In genomic region chr4:46600473-46601257, GRCm38 (mm10) we compare ENCODE assay signal across 8 mouse cellular contexts. TPM values are rescaled to one million over a fixed set of nuclear protein-coding genes. Genes with fewer than 3 reads are reported as not detected.
DNase-seq lines count a peak whose midpoint lies in the region; ATAC-seq lines count a peak whose summit lies in the region.

No protein-coding gene starts in this region.

- intact Hi-C loops in heart, postnatal 36 days (cut with DNase I) = no loop called here

- H3K9me3 ChIP-seq in hindbrain, embryonic 16.5 days (ENCODE audit: control insufficient read depth, low read length) = no peaks in the 10 kb centered on the region
- no peaks in the 10 kb centered on the region for H3K9me3 ChIP-seq in midbrain, embryonic 13.5 days

- peak overlapping the region; percentile 87 for H3K9ac ChIP-seq in hindbrain, embryonic 16.5 days (ENCODE audit: low read depth, low read length)
- peak overlapping the region; percentile 77 for H3K9ac ChIP-seq in midbrain, embryonic 13.5 days (replicated peaks)

- H3K27me3 ChIP-seq in hindbrain, embryonic 16.5 days (replicated peaks; ENCODE audit: control insufficient read depth, insufficient read depth, low read length) = peaks cover 7% of the 10 kb centered on the region
- H3K27me3 ChIP-seq in midbrain, embryonic 13.5 days = peaks cover 40% of the 10 kb centered on the region

- no peak; the same call in 1 of the 2 replicates for ATAC-seq in hindbrain, embryonic 16.5 days
- ATAC-seq in midbrain, embryonic 13.5 days = peak; percentile 35; the same call in 1 of the 2 replicates

- peak overlapping the region; percentile 12; the same call in 1 of the 2 replicates for H3K27ac ChIP-seq in hindbrain, embryonic 16.5 days (ENCODE audit: low read depth, low read length)
- no peak overlapping the region for H3K27ac ChIP-seq in midbrain, embryonic 13.5 days

- peak; percentile 80 for DNase-seq in heart, adult 11 months
- DNase-seq in heart, postnatal 36 days = no peak
- DNase-seq in right cerebral cortex, postnatal 4 days = peak; percentile 5
- no peak for DNase-seq in right cerebral cortex, postnatal 36 days (ENCODE audit: low spot score in 2 of 2)
- DNase-seq in layer of hippocampus, adult 11-12 months (ENCODE audit: low spot score) = no peak
- DNase-seq in right cerebral cortex, adult 18-20 months = no peak

- H3K4me3 ChIP-seq in hindbrain, embryonic 16.5 days (ENCODE audit: low read length) = peak overlapping the region; percentile 75
- H3K4me3 ChIP-seq in midbrain, embryonic 13.5 days (replicated peaks) = peak overlapping the region; percentile 60

- H3K36me3 ChIP-seq in hindbrain, embryonic 16.5 days (ENCODE audit: control insufficient read depth, insufficient read depth, low read length) = no peaks in the 10 kb centered on the region
- no peaks in the 10 kb centered on the region for H3K36me3 ChIP-seq in midbrain, embryonic 13.5 days

- WGBS in hindbrain, embryonic 16.5 days = 41% methylated on average over 20 of the region's 20 CpGs
- WGBS in midbrain, embryonic 13.5 days = 41% methylated on average over 20 of the region's 20 CpGs

- H3K4me2 ChIP-seq in hindbrain, embryonic 16.5 days (ENCODE audit: low read length) = peak overlapping the region; percentile 93
- H3K4me2 ChIP-seq in midbrain, embryonic 13.5 days (replicated peaks) = peak overlapping the region; percentile 95

- peaks cover 3% of the 10 kb centered on the region for H3K4me1 ChIP-seq in hindbrain, embryonic 16.5 days (ENCODE audit: control insufficient read depth, insufficient read depth, low read depth, low read length)
- H3K4me1 ChIP-seq in midbrain, embryonic 13.5 days (replicated peaks) = peaks cover 14% of the 10 kb centered on the region

RNA-seq across cellular contexts. Expression of gene Coro2a, which starts 1.3 kb away (rescaled TPM):
- total RNA-seq in heart, postnatal 36 days (2021) = under 1 TPM; 0.28 to 0.46 TPM
- 7.9 and 10.2 TPM in 2 replicates for polyA plus RNA-seq in hindbrain, embryonic 16.5 days (2015; fragmentation: Nextera tagmentation; extraction: Ambion mirVana)
- polyA plus RNA-seq in midbrain, embryonic 13.5 days (2015; fragmentation: Nextera tagmentation; extraction: Ambion mirVana) = 2.5 and 3.9 TPM in 2 replicates

RNA-seq across cellular contexts. Expression of gene Tbc1d2, which starts 49.3 kb away (rescaled TPM):
- 1 to 10 TPM; 1.6 to 1.9 TPM for total RNA-seq in heart, postnatal 36 days (2021)
- 1.1 and 1.3 TPM in 2 replicates for polyA plus RNA-seq in hindbrain, embryonic 16.5 days (2015; fragmentation: Nextera tagmentation; extraction: Ambion mirVana)
- 0.54 and 0.55 TPM in 2 replicates for polyA plus RNA-seq in midbrain, embryonic 13.5 days (2015; fragmentation: Nextera tagmentation; extraction: Ambion mirVana)

Comparison
In these comparisons a context has a peak if more than half of its experiments do, and no peak if none do; other contexts are left out.
1. DNase-seq: peak in heart, adult 11 months (single experiment) and right cerebral cortex, postnatal 4 days (single experiment); none in heart, postnatal 36 days (0 of 2), right cerebral cortex, postnatal 36 days (0 of 2), layer of hippocampus, adult 11-12 months (single experiment) and right cerebral cortex, adult 18-20 months (single experiment).